Mouse (Mus musculus): ENCODE data around the gene Tmem189.

DNA sequence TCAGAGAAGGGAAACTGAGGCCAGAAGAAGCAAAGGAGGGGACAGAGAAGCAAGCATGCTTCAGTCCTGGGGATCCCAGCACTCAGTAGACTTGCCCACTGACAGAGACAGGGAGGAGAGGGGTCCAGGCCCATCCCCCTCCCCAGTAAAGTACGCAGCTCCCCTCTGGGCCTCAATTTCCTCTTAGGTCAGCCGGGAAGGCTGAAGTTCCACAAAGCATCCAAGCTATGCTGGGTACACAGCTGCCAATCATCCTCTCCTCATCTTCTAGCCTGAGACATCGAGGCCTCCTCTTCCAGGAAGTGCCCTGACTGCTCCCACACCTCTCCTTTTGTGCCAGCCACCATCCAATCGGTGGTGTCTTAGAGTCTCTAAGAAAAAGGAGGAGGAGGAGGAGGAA, 93.4 kb downstream of the Tmem189 start:
- TF ChIP-seq POLR2A (IDR thresholded peaks at IDR 0.05; ENCODE audit: borderline replicate concordance, control insufficient read depth, low read depth, low read length), result no peak
- TF ChIP-seq CTCF (IDR thresholded peaks at IDR 0.05; ENCODE audit: control insufficient read depth, insufficient read depth, low read length), result no peak

Measured in bone marrow, adult 2 months (tissue).